Mouse (Mus musculus) brain, embryonic 18.5 days (tissue): ENCODE data around the gene D630039A03Rik.

Experiments used
- DNase-seq: peaks from one replicate; pipeline ENCODE4 v3.0.0-alpha.2; 2012; ENCODE audit warnings: low read depth, low spot score

D630039A03Rik gene

DNA sequence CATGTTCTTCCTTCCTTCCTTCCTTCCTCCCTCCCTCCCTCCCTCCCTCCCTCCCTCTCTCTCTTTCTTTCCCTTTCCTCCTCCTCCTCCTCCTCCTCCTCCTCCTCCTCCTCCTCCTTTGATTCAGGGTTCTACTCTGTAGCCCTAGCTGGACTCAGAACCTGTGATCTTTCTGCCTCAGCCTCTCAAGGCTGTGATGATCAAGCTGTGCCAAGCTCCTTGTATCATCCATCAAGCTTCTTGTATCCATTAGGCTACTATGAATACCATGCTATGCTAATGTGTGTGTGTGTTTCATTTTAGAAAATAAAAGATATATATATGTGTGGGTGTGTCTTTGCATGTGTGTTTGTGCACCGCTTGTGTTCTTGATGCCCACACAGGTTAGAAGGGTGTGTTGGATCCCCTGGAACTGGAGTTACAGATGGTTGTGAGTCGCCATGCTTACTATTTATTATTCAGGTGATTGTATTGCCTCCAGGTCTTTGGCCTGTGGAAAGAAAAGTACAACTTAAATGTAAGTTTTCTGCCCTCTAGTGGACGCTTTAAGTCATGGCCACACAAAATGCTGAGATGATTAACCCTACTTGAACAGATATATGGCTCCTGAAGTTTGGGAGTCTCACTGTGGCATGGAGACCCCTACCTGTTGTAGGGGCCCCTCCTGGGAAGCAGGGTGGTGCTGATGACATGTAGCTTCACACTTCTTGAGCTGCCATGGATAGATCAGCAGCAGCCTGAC is 11.5 kb upstream of the D630039A03Rik start:
- DNase-seq: no peak

DNA sequence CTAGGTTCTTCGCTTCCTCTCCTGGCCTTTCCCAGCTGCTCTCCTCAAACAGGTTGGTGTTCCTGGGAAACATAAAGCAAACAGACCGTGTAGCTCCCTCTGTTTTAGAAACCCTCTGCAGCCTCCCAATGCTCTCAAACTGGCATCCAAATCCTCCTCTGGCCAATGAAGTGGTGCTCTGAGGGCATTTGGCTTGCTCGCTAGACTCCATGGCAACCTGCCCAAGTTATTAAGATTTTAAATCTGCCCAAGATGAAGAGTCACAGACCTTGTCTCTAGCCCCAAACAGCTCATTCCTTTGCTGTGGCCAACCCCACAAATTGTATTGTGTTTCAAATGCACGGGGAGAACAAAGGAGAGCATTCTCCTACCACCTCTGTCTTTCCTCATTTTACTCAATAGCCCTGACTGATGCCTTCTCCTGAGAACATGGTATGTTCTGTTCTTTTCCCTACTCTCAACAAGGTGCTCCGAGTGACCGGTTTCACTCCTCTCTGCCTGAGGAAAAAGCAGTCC is 8.5 kb upstream of the D630039A03Rik start:
- no peak for DNase-seq

DNA sequence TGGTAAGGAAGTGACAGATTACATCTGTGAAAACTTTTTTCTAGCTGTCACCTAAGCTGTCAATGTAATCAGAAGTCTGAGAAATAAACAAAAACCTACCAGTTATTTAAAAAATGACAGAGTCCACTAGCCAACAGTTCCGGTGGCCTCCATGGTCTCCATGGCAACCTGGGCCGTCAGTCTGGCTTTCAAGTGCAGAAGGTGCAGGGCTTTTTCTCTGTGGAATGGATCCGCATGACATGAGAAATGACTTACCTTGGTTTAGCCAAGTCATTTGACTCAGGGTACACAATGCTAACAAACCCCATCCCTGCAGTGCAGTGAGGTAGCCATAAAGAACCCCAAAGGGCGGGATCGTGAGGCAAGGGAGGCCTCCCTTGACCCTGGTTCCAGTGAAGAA is 6.1 kb upstream of the D630039A03Rik start:
- no peak for DNase-seq

DNA sequence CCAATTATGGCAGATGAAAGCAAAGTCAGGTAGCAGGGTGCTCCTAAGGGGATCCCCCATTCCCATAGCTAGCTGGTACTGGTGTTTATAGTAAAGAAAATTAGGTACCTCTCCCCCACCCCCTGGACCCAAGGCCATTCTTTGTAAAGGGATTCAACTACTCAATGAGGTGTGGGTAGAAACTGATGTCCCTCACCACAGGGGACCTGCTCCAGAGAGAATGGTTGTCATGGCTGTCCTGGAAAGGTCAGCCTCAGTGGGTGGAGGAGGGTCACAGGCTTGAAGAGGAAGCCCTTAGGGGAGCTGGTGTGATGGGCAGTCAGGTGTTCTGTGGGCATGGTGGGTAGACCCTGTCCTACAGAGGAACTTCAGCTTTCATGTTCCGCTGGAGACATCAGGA is 4.4 kb upstream of the D630039A03Rik start:
- no peak for DNase-seq

DNA sequence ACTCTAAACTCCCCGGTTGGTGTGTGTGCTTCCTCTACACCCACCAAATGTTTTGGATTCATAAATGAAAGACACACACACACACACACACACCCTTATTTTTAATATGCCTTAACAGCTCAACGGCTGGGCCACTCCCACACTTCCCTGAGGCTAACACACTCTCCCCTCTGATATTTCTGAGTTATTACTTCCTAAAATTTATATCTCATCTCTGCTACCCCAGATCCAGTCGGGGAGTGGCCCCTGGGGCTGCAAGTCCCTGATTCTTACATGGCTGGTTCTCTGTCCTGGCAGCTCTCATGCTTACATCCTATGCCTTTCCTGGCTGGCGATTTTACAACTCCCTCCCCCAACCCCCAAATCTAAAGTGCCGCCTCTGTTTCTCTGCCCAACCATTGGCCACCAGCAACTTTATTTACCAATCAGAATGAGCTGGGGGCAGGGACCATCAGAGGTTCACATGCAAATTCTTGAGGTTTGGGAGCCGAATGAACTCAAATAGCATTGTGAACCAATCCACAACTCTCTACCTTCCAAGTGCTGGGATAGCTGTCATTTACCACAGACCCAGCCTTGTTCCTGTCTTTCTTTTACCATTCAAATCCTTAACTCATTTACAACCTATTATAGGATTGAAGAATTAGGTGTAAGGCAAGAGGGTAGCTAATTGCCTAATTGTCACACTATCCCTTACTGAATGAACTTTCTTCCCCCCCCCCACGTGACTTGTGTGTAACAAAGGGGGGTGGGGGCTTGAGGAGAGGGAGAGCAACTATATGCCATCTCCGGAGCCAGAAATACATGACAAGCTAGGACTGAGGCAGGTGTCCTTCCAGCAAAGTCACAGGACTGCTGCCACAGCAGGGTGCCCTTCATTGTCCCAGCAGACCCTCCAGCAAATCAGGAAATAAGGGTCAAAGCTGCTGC is 3.7 kb upstream of the D630039A03Rik start:
- DNase-seq: no peak

DNA sequence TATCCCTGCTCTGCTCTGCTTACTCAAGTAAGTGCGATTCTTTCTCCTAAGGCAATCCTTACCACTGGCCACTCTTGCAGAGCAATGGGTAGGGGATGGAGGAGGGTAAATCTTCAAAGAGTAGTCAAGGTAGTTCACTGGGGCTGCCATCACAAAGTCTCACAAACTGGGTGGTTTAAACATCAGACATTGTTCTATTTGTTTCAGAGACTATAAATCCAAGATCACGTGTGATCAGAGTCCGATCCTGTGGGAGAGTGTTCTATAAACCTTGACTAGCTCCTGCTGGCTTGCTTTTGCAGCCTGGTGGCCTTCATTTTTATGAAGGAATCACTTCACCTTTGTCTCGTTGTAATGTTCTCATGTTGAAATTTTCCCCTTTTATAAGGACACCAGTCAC is 614 bp upstream of the D630039A03Rik start:
- DNase-seq: no peak

DNA sequence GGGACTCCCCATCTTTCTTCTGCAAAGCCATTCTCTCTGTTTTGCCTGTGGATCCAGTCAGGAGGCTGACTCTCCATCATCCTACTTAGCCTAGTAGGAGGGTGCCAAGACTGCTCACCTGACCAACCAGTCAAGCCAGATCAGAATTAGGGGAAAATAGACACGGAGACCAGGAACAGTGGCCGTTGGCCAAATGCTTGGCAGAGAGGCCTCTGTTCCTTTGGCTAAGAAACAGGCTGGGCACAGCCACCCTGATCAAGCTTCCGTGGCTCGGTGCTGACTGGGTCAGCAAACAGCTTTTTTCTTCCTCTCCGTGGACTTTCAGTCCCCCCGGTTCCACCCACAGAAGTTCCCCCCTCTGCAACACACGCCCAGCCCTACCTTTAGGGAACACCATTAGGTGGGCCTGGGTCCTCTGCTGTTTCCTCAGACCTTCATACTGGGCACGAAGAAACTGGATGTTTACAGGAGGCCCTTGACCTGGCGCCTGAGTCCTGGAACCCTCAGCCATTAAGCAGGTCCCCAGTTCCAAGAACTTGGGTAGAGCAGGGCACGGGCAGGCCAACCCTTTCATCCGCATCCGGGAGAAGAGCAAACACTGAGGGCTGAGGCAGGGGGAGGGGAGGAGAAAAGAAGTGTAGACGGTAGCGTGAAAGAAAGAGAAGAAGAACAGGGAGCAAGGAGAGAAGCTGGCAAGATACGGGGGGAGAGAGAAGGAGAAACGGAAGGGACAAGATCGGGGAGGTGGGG is 706 bp downstream of the D630039A03Rik start:
- DNase-seq: no peak

DNA sequence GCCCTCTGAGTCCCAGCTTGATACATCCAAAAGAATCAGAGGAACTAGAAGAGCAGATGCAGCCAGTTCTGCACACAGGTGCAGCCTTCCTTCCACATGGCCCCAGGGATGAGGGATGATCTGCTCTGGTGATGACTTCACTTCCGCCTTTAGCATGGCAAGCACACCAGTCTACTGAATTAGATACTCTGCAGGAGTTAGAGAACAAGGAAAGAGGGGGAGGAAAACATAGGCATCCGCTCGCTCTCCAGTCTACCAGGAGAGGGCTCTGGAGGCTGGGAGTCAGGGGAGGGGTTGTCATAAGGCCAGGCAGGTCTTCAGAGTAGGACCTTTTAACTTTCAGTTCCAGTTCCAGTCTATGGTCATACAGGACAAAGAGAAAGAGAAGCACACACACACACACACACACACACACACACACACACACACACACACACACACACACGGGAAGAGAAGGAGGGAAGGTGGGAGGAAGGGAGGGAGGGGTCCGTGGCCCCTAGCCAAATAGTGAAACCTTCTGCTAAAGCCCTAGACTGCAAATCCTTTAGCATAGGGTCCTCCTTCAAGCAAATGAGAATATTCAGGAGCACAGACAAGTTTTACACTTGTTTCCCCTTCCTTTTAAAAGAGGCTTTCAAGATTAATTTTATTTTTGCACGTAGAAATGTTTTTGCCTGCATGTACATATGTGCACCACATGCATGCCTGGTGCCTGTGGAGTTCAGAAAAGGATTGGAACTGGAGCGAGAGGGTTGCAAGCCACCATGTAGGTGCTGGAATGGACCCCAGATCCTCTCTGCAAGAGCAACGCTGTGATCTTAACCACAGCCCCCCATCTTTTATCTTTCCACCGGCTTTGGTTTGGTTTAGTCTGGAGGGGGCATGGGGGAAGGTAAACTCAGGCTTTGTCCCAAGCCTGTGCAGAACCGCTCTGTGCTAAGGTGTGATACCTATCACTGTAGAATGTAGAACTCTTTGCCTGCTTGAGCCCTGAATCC is 1.6 kb downstream of the D630039A03Rik start:
- DNase-seq: no peak

DNA sequence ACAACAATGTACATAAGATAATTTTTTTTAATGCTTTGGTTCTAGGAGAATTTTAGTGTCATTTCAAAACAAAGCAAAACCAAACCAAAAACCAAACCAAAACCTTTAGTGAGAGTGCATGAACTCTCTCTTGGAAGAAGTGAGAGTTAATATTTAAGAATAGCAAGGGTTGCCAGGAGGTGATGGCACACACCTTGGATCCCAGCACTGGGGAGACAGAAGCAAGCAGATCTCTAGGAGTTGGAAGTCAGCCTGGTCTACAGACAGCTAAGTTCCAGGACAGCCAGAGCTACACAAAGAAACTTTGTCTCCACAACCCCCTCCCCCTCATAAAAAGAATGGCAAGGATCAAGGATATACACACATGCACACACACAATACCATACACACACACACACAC is 3.1 kb downstream of the D630039A03Rik start:
- no peak for DNase-seq

DNA sequence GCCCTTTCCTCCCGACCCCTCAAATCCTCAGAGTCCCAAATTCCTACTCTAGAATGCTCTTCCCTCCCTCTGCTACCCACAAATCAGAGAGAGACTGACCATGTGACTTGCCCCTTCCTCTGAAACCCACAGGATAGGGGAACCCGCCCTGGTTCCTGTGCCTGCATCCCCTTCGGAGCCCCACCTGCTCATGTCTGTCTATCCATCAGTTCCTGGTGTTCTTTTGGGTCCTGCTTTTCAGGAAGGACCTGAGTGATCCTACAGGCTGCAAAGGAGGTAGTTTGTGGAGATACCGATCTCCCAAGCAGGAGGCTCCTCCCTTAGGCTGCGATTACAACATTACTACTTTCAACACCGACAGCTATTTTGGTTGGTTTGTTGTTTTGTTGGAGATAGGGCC is 7.2 kb downstream of the D630039A03Rik start:
- DNase-seq: no peak

DNA sequence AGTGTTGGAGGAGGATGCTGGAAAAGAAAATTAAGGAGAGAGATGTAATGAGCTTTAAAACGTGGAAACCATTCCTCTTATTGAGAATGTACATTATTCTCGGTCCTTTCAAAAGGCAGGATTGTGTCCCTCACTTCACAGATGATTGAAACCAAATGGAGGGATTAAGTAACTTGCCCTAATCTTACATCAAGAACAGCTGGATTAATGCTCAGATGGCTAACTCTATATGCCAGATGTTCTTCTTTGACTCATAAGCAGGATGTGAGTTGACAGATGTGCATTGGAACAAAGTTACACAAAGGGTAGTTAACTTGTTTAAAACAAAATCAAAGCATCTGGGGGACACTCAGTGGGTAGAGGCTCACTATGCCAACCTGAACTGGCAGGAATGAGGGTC is 9.4 kb downstream of the D630039A03Rik start:
- no peak for DNase-seq

DNA sequence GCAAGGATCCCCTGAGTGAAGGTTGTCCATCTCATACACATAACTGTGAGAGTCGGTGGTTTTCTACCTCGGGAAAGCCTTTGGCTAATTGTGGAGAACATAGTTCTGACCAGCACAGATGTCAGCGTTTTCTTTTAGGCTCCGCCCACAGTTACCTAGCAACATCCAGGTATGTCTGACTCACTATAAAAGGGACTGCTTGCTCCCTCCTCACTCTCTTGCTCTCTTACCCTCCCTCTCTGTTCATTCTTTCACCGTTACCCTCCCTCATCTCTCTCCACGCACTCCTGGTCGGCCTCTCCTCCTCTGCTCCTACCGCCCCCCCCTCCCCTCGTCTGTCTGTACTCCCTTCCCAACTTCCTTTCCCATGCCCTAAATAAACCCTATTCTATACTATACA is 11.5 kb downstream of the D630039A03Rik start:
- no peak for DNase-seq

DNA sequence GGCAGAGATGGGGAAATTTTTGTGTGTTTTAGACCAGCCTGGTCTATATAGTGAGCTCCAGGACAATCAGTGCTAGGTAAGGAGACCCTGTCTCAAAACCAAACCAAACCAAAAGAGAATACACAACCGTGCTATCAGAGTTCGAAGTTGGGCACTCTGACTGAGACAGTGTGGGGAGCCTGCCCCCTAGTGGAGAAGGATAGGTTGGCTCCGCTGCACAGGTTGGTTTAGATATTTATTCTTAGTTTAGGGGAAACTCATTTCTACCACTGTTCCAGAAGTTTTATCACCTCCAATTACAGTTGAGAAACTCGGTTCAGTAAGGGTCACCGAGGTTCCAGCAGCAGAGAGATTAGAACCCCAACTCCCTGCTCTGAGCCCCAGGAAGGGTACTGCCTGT is 11.9 kb downstream of the D630039A03Rik start:
- DNase-seq: no peak

DNA sequence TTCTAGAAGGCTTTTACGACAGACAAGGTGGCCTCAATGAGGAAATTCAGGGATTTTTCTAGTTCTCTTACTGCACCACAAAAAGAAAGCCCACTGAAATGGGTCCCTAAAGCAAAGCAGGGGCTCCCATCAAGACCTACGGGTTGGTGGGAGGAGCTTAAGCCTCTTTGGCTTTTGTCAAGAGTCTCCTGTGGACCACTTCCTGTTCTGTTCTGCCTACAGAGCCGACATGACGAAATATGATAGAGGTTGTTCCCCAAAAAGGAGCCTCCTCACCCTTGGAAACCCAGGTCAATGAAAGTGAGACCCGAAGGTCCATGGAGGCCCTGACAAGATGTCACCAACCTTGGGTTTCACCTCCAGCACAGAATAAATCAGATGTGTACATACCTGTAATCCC is 13.5 kb downstream of the D630039A03Rik start:
- DNase-seq: no peak

DNA sequence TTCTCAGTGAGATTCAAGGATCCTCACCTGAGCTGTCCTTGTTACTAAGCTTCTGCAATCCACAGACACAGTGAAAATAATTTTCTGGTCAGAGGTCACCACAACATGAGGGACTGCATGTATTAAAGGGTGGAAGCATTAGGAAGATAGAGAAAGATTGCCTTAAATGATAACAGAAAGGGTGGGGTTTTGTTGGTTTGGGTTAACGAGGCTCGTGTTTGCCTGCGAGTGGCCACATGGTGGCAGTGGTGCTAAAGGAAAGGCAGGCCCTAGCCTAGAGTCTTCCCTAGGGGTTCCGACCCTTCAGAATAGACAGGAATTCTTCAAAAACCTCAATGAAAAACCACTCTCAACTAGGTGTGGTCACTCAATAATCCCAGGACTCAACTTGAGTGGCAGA is 14.9 kb downstream of the D630039A03Rik start:
- no peak for DNase-seq

DNA sequence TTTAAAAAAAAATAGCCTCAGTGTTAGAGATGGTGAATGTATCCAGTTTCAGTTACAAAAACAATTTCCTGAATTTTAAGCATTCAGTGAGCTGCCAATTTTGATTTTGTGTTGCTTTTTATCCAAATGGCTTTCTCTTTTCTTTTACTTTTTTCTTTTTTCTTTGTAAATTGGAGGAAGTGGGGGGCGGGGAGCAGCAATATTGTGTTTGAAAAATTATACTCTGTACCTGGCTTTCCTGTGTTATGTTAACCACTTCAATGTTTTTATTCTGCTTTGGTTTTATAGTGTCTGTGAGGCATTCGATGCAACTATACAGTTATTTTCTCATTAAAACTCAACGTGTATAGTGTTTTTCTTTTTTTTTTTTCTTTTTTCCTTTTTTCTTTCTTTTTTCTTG is 19.5 kb downstream of the D630039A03Rik start:
- DNase-seq: no peak

DNA sequence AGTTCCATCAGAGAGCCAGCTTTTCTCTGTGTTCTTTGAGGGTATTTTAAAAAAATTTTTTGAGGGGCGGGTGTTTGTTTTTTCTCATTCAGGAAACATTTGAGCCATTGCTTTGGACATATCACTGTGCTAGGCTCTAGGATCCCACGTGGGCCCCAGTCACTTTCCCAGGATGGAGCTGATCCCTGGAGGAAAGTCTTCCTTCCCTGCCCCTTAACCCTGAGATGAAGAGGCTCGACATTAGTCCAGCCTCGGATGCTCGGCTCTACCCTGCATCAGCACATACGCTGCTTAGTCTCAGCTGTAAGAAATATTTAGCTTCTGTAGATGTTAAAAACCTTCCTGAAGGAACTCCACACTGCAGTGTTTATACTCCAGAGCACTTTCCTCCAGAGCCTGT is 20.2 kb downstream of the D630039A03Rik start:
- no peak for DNase-seq

DNA sequence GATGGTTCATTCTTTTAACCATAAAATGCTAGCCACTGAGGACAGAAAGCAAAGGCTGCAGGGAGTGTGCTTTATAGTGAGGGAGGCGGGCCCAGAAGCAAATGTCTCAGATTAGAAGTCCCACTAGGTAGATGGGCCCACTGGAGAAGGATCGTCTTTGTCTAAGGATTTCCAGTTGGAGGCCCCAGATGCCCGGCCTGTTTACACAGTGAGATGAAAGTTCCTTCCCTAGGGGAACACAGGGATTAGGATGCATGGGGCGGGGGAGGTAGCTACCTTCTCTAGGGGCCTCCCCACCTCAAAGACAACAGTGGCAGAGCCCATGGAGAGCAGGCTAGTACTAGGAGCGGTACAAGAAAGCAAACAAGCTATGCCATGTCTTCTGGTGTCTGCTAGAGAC is 21.0 kb downstream of the D630039A03Rik start:
- DNase-seq: no peak

DNA sequence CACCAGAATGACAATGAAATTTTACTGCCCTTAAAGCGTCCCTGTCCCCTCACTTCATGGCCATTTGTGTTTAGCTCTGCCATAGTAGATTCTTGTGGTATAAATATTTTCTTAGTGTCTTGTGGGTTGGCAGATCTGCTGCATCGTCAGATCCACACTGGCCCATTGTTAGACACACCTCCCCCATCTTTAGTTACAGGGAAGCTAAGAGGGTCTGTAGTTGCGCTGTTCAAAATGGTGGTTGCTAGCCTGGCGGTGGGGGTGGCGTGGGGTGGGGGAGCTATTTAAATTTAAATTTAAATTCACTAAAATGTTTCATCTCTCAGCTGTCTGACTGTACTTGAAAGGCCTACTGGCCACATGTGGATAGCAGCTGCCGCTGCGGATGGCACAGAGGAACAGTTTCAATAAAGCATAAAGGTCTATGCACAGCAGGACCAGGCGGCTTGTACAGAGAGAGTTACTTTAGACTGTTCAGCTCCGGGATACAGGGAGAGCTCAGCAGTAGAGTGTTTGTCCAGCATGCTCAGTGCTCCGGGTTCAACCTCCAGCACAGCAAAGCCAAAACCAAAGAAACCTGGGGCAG is 24.0 kb downstream of the D630039A03Rik start:
- DNase-seq: no peak

DNA sequence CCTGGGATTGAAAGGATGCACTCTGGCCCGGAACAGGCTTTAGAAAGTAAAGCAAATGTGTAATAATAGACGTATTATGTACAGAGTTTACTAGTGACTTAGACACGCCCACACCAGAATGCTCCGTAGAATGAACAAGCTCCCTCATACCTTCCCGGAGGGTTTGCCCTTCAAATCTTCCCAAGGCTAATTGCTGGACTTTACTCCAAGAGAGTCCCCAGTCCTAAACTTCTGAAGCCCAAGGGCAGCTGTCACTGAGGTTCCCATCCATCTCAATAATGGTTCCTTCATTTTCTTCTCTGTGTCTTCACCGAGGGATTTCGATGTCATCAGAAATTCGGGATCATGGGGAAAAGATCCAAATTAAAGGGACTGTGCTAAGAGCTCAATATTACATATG is 26.3 kb downstream of the D630039A03Rik start:
- DNase-seq: no peak
